Comparison of ENCODE assay signal across 18 mouse cellular contexts in genomic region chr5:115734570-115734969, GRCm38 (mm10). TPM values are rescaled to one million over a fixed set of nuclear protein-coding genes. Genes with fewer than 3 reads are reported as not detected.
DNase-seq lines count a peak whose midpoint lies in the region; ATAC-seq and TF ChIP-seq lines count a peak whose summit lies in the region.
"Had no signal": no experiment of that assay in that cellular context is flagged by ENCODE, and none has a peak within 500 bp of the region (broad histone marks: within the 10 kb centered on the region; RNA-seq: fewer than 3 reads in every experiment).

No protein-coding gene starts in this region.

- H3K4me1 ChIP-seq in liver, embryonic 14.5 days (replicated peaks; ENCODE audit: control insufficient read depth in 2 of 2, insufficient read depth in 2 of 2, low read length in 1 of 2), result peaks cover 0 to 5% of the 10 kb centered on the region in 2 experiments; a peak in 2 of 4 replicates
- H3K4me1 ChIP-seq in ES-Bruce4 (ENCODE audit: control insufficient read depth, insufficient read depth, low read length), result no peaks in the 10 kb centered on the region

- H3K36me3 ChIP-seq in liver, embryonic 14.5 days (replicated peaks; ENCODE audit: control insufficient read depth, insufficient read depth, low read depth), result no peaks in the 10 kb centered on the region
- no peaks in the 10 kb centered on the region for H3K36me3 ChIP-seq in ES-Bruce4 (ENCODE audit: control insufficient read depth, insufficient read depth, low read length, poor library complexity, severe bottlenecking)
- H3K36me3 ChIP-seq: embryonic facial prominence, embryonic 12.5 days; liver, embryonic 13.5 days; midbrain, embryonic 15.5 days; neural tube, embryonic 12.5 days had no signal

- 0 out of 2 replicates have a peak, but pooled peaks have one; percentile 12 for TF ChIP-seq CTCF in liver, embryonic 14.5 days (IDR thresholded peaks at IDR 0.05; ENCODE audit: low read depth)
- peak; percentile 23 for TF ChIP-seq CTCF in ES-Bruce4 (IDR thresholded peaks at IDR 0.05; ENCODE audit: low read depth, low read length)

- no peak overlapping the region for H3K4me2 ChIP-seq in liver, embryonic 14.5 days (ENCODE audit: low read depth)
- H3K4me2 ChIP-seq: embryonic facial prominence, embryonic 12.5 days; forebrain, embryonic 13.5 days; heart, embryonic 11.5 days; liver, embryonic 13.5 days; midbrain, embryonic 15.5 days; neural tube, embryonic 12.5 days had no signal

- H3K9ac ChIP-seq in liver, embryonic 14.5 days (replicated peaks), result no peak overlapping the region
- no peak overlapping the region for H3K9ac ChIP-seq in ES-Bruce4 (ENCODE audit: low read depth, poor library complexity, severe bottlenecking)
- H3K9ac ChIP-seq: embryonic facial prominence, embryonic 12.5 days; forebrain, embryonic 13.5 days; liver, embryonic 13.5 days; midbrain, embryonic 15.5 days; neural tube, embryonic 12.5 days had no signal

- ATAC-seq in liver, embryonic 14.5 days (ENCODE audit: insufficient read depth), result no peak
- ATAC-seq in erythroblast, adult 5-6 weeks (replicated peaks; ENCODE audit: low FRiP score, poor library complexity, severe bottlenecking), result no peak
- ATAC-seq: forebrain, embryonic 13.5 days; intestine, postnatal 0 days; midbrain, embryonic 15.5 days had no signal

- no peak overlapping the region for H3K27ac ChIP-seq in liver, embryonic 14.5 days
- no peak overlapping the region for H3K27ac ChIP-seq in ES-Bruce4 (ENCODE audit: insufficient read depth, low read length)
- H3K27ac ChIP-seq: embryonic facial prominence, embryonic 12.5 days; forebrain, embryonic 13.5 days; liver, embryonic 13.5 days; midbrain, embryonic 15.5 days; neural tube, embryonic 12.5 days had no signal

- WGBS in liver, embryonic 14.5 days (ENCODE audit: insufficient replicate concordance), result 47% methylated on average over 2 of the region's 2 CpGs

- H3K9me3 ChIP-seq in liver, embryonic 14.5 days (ENCODE audit: control insufficient read depth, low read length), result no peaks in the 10 kb centered on the region
- H3K9me3 ChIP-seq in ES-Bruce4 (replicated peaks; ENCODE audit: control insufficient read depth, insufficient read depth, low read length, poor library complexity, severe bottlenecking), result no peaks in the 10 kb centered on the region; the same call in 1 of the 2 replicates
- H3K9me3 ChIP-seq: embryonic facial prominence, embryonic 12.5 days; liver, embryonic 13.5 days; midbrain, embryonic 15.5 days had no signal

- DNase-seq in liver, embryonic 14.5 days (ENCODE audit: low read depth in 3 of 3, low spot score in 3 of 3), result no peak
- no peak for DNase-seq in liver
- peak; percentile 33 for DNase-seq in T-cell, adult 2 months (ENCODE audit: low spot score)
- DNase-seq in retina, embryonic 14.5 days (ENCODE audit: low spot score), result peak; percentile 20
- no peak for DNase-seq in frontal cortex, postnatal 14 days (ENCODE audit: low spot score in 2 of 2)
- DNase-seq in left cerebral cortex, adult 11 months (ENCODE audit: low spot score), result no peak
- DNase-seq: adrenal gland, postnatal 14 days; gastrocnemius, postnatal 10 days; liver, embryonic 13.5 days; lung, postnatal 14 days had no signal

- no peak for TF ChIP-seq EP300 in liver, embryonic 14.5 days (IDR thresholded peaks at IDR 0.05; ENCODE audit: low read depth)
- TF ChIP-seq EP300 in ES-Bruce4 (IDR thresholded peaks at IDR 0.05; ENCODE audit: insufficient read depth, low read depth, low read length), result no peak

- no peak overlapping the region for H3K4me3 ChIP-seq in liver, embryonic 14.5 days (ENCODE audit: insufficient read depth in 1 of 2, low read depth in 2 of 2, low read length in 2 of 2)
- no peak overlapping the region for H3K4me3 ChIP-seq in ES-Bruce4 (ENCODE audit: low read depth, low read length)
- H3K4me3 ChIP-seq: embryonic facial prominence, embryonic 12.5 days; forebrain, embryonic 13.5 days; liver, embryonic 13.5 days; midbrain, embryonic 15.5 days; neural tube, embryonic 12.5 days had no signal

- TF ChIP-seq POLR2A in ES-Bruce4 (IDR thresholded peaks at IDR 0.05; ENCODE audit: insufficient read depth, low read length), result no peak

- peaks cover 42% of the 10 kb centered on the region for H3K27me3 ChIP-seq in liver, embryonic 14.5 days (ENCODE audit: control insufficient read depth, insufficient read depth, low read length)
- no peaks in the 10 kb centered on the region for H3K27me3 ChIP-seq in ES-Bruce4 (ENCODE audit: control insufficient read depth, insufficient read depth, low read length, poor library complexity, severe bottlenecking)
- H3K27me3 ChIP-seq: midbrain, embryonic 15.5 days had no signal

RNA-seq across cellular contexts. Expression of gene Bicdl1, which starts 3.1 kb away (rescaled TPM):
- polyA plus RNA-seq in liver, embryonic 14.5 days (2012; rRNA removed), result 2.1 and 2.2 TPM in 2 replicates
- 0.98 and 1.7 TPM in 2 replicates for polyA plus RNA-seq in liver, embryonic 14.5 days (2014; fragmentation: Nextera tagmentation; extraction: Ambion mirVana)
- 32.3 and 34.0 TPM in 2 replicates for polyA plus RNA-seq in ES-Bruce4 (2011; ENCODE audit: insufficient read depth, insufficient read length, low read depth, missing spikeins)
- total RNA-seq in erythroblast, adult 5-6 weeks (2015; ENCODE audit: low replicate concordance), result 0.96 TPM in 1 of 2 replicates, not detected in the other
- 0.34 and 0.98 TPM in 2 replicates for total RNA-seq in erythroblast, adult 5-6 weeks (2017; ENCODE audit: low replicate concordance)

Comparison
In these comparisons a context has a peak if more than half of its experiments do, and no peak if none do; other contexts are left out.
1. DNase-seq: peak in T-cell, adult 2 months (single experiment) and retina, embryonic 14.5 days (single experiment); none in liver, embryonic 14.5 days (0 of 3), liver (single experiment), frontal cortex, postnatal 14 days (0 of 2) and left cerebral cortex, adult 11 months (single experiment).
2. RNA of gene Bicdl1, which starts 3.1 kb away (polyA plus RNA-seq): 32.3 to 34.0 TPM in ES-Bruce4; 0.98 to 2.2 TPM in liver, embryonic 14.5 days; every median in the first group is over 10 times any median in the second.